ENCODE assay signal across 18 mouse cellular contexts in genomic region chr3:58336135-58336534, GRCm38 (mm10).
DNase-seq lines count a peak whose midpoint lies in the region; ATAC-seq and TF ChIP-seq lines count a peak whose summit lies in the region.
"Had no signal": no experiment of that assay in that cellular context is flagged by ENCODE, and none has a peak within 500 bp of the region (broad histone marks: within the 10 kb centered on the region; RNA-seq: fewer than 3 reads in every experiment).

No protein-coding gene starts in this region.

- no peak overlapping the region for H3K4me2 ChIP-seq in forebrain, embryonic 13.5 days
- no peak overlapping the region for H3K4me2 ChIP-seq in hindbrain, postnatal 0 days (ENCODE audit: low read depth, low read length)
- no peak overlapping the region for H3K4me2 ChIP-seq in hindbrain, embryonic 14.5 days (replicated peaks)
- H3K4me2 ChIP-seq: liver, embryonic 11.5 days; lung, embryonic 15.5 days had no signal

- no peak overlapping the region for H3K4me3 ChIP-seq in forebrain, embryonic 10.5 days
- H3K4me3 ChIP-seq in forebrain, embryonic 13.5 days, result no peak overlapping the region
- H3K4me3 ChIP-seq in hindbrain, postnatal 0 days (ENCODE audit: low read length), result no peak overlapping the region
- no peak overlapping the region for H3K4me3 ChIP-seq in hindbrain, embryonic 14.5 days (replicated peaks; ENCODE audit: low read length)
- H3K4me3 ChIP-seq in embryonic fibroblast, embryonic 13.5 days (ENCODE audit: insufficient read depth, low read length), result no peak overlapping the region
- H3K4me3 ChIP-seq: lung, embryonic 15.5 days had no signal

- H3K9me3 ChIP-seq in forebrain, embryonic 10.5 days, result no peaks in the 10 kb centered on the region
- H3K9me3 ChIP-seq in forebrain, embryonic 13.5 days (replicated peaks), result no peaks in the 10 kb centered on the region
- no peaks in the 10 kb centered on the region for H3K9me3 ChIP-seq in hindbrain, postnatal 0 days (ENCODE audit: low read length)
- no peaks in the 10 kb centered on the region for H3K9me3 ChIP-seq in hindbrain, embryonic 14.5 days (ENCODE audit: control insufficient read depth, low read length)
- H3K9me3 ChIP-seq: lung, embryonic 15.5 days had no signal

- TF ChIP-seq POLR2A in embryonic fibroblast, embryonic 13.5 days (IDR thresholded peaks at IDR 0.05; ENCODE audit: low read depth, low read length), result no peak

- no peak for TF ChIP-seq CTCF in hindbrain, postnatal 0 days (IDR thresholded peaks at IDR 0.05; ENCODE audit: low read depth)
- no peak for TF ChIP-seq CTCF in Patski (IDR thresholded peaks at IDR 0.05)
- no peak for TF ChIP-seq CTCF in embryonic fibroblast, embryonic 13.5 days (IDR thresholded peaks at IDR 0.05; ENCODE audit: borderline replicate concordance, insufficient read depth, low read length)

- in situ Hi-C loops in Patski (cut with MboI; ENCODE audit: low pct_unique_long_range_greater_than_20kb), result no loop called here

- H3K4me1 ChIP-seq in forebrain, embryonic 10.5 days, result peaks cover 42% of the 10 kb centered on the region
- H3K4me1 ChIP-seq in forebrain, embryonic 13.5 days, result peaks cover 25% of the 10 kb centered on the region
- H3K4me1 ChIP-seq in hindbrain, postnatal 0 days (ENCODE audit: insufficient read depth, low read length), result no peaks in the 10 kb centered on the region
- peaks cover 12% of the 10 kb centered on the region for H3K4me1 ChIP-seq in hindbrain, embryonic 14.5 days (replicated peaks; ENCODE audit: control insufficient read depth, insufficient read depth, low read length)
- H3K4me1 ChIP-seq in embryonic fibroblast, embryonic 13.5 days (ENCODE audit: control insufficient read depth, insufficient read depth, low read length), result peaks cover 12% of the 10 kb centered on the region; the same call in 1 of the 2 replicates

- H3K9ac ChIP-seq in forebrain, embryonic 13.5 days, result no peak overlapping the region
- H3K9ac ChIP-seq in hindbrain, postnatal 0 days (replicated peaks; ENCODE audit: low read length), result no peak overlapping the region
- H3K9ac ChIP-seq in hindbrain, embryonic 14.5 days, result no peak overlapping the region
- H3K9ac ChIP-seq: lung, embryonic 15.5 days had no signal

- WGBS in forebrain, embryonic 10.5 days, result 53% methylated on average over 5 of the region's 5 CpGs
- WGBS in forebrain, embryonic 13.5 days, result 40% methylated on average over 5 of the region's 5 CpGs
- WGBS in hindbrain, postnatal 0 days, result 26% methylated on average over 5 of the region's 5 CpGs
- 39% methylated on average over 5 of the region's 5 CpGs for WGBS in hindbrain, embryonic 14.5 days

- peak overlapping the region; percentile 56 for H3K27ac ChIP-seq in forebrain, embryonic 10.5 days
- no peak overlapping the region for H3K27ac ChIP-seq in forebrain, embryonic 13.5 days
- H3K27ac ChIP-seq in hindbrain, postnatal 0 days, result no peak overlapping the region
- H3K27ac ChIP-seq in hindbrain, embryonic 14.5 days, result no peak overlapping the region
- H3K27ac ChIP-seq in embryonic fibroblast, embryonic 13.5 days (ENCODE audit: insufficient read depth, low read length), result peak overlapping the region; percentile 83
- H3K27ac ChIP-seq: lung, embryonic 15.5 days; stomach, postnatal 0 days had no signal

- no peak for ATAC-seq in forebrain, embryonic 13.5 days
- ATAC-seq in hindbrain, postnatal 0 days, result no peak
- no peak for ATAC-seq in hindbrain, embryonic 14.5 days (ENCODE audit: low FRiP score)
- ATAC-seq in Patski, result peak; percentile 57
- ATAC-seq: forebrain, embryonic 14.5 days; intestine, embryonic 16.5 days had no signal

- no peaks in the 10 kb centered on the region for H3K36me3 ChIP-seq in forebrain, embryonic 10.5 days (replicated peaks)
- H3K36me3 ChIP-seq in forebrain, embryonic 13.5 days (ENCODE audit: poor library complexity, severe bottlenecking), result no peaks in the 10 kb centered on the region
- no peaks in the 10 kb centered on the region for H3K36me3 ChIP-seq in hindbrain, postnatal 0 days (ENCODE audit: insufficient read depth, low read length)
- H3K36me3 ChIP-seq in hindbrain, embryonic 14.5 days (replicated peaks; ENCODE audit: control insufficient read depth, insufficient read depth), result no peaks in the 10 kb centered on the region
- H3K36me3 ChIP-seq: lung, embryonic 15.5 days had no signal

- POLR2A ChIA-PET in Patski (lab: Charles Lee), result no interaction called here

- H3K27me3 ChIP-seq in forebrain, embryonic 10.5 days (ENCODE audit: poor library complexity, severe bottlenecking), result no peaks in the 10 kb centered on the region
- no peaks in the 10 kb centered on the region for H3K27me3 ChIP-seq in forebrain, embryonic 13.5 days
- no peaks in the 10 kb centered on the region for H3K27me3 ChIP-seq in hindbrain, postnatal 0 days (ENCODE audit: insufficient read depth, low read length)
- H3K27me3 ChIP-seq in hindbrain, embryonic 14.5 days (ENCODE audit: control insufficient read depth, insufficient read depth, low read length), result no peaks in the 10 kb centered on the region
- H3K27me3 ChIP-seq in Patski, result no peaks in the 10 kb centered on the region
- H3K27me3 ChIP-seq: lung, embryonic 15.5 days had no signal

- DNase-seq in forebrain, embryonic 10.5 days (ENCODE audit: extremely low spot score, low spot score), result no peak
- peak; percentile 1 for DNase-seq in hindbrain, postnatal 0 days (ENCODE audit: low spot score)
- DNase-seq in hindbrain, embryonic 14.5 days (ENCODE audit: low spot score), result no peak
- no peak for DNase-seq in Patski (ENCODE audit: low read depth, low spot score)
- DNase-seq in layer of hippocampus, adult 9-10 months (ENCODE audit: low spot score), result no peak
- no peak for DNase-seq in natural killer cell, adult 2 months (ENCODE audit: low spot score in 2 of 2)
- DNase-seq: cerebellum, adult 18-20 months; heart, adult 18-20 months; heart, postnatal 14 days; kidney, postnatal 36 days; thymus, postnatal 14 days had no signal

- CTCF ChIA-PET in Patski (lab: Charles Lee), result interaction anchor here (0.6 kb wide), 1 partner anchor 11 kb away, joined by 3 read pairs; no protein-coding TSS in a partner anchor

Comparison
In these comparisons a context has a peak if more than half of its experiments do, and no peak if none do; other contexts are left out.
1. H3K27ac ChIP-seq: peak in forebrain, embryonic 10.5 days (single experiment) and embryonic fibroblast, embryonic 13.5 days (single experiment); none in forebrain, embryonic 13.5 days (single experiment), hindbrain, postnatal 0 days (single experiment) and hindbrain, embryonic 14.5 days (single experiment).